Mouse (Mus musculus) liver, postnatal 0 days (tissue): Measurements from ENCODE around the gene Dlx1.

Experiments used
- CTCF ChIP-seq: sonication (generic); IDR thresholded peaks from 2 replicates; pipeline ENCODE4 v1.5.1; 2016; ENCODE audit warnings: antibody characterized with exemption, low read depth
- EP300 ChIP-seq: IDR thresholded peaks from 2 replicates; pipeline ENCODE4 v1.6.1; 2016; ENCODE audit warnings: antibody characterized with exemption, low read depth, mild to moderate bottlenecking

DNA sequence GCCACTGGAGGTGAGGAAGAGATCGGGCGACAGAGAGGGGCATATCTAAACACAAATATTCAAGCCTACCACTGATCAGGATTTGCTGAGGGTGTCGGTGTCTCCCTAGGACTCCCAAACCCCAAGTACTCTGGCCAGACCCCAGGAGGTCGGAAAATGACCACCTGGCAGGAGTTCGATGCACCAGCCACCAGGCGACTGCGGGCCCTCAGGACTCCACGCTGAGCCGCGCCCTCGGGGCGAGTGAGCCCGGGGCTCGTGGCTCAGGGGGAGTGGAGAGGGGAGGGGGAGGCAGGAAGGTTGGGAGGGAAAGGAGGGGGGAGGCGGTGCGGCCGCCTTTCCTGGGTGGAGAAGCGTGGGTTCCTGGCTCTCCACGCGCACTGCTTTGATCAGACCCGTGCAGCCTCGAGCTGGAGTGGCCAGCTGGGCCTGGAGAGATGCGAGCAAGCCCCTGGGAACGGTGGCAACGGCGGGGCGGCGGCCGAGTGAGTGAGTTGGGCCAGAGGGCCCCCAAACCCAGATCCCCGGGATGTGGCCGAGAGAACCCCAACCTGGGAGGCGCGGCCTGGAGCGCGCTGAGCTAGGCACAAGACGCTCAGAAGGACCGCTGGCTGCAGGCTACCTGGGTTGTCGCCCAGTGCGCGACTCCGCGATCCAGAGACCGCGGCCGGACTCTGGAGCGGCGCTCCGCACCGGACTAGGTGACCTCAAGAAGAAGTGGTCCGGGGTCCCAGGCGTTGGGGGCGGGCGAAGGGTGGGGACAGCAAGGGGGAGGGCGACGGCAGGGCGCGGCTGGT lies 999 bp downstream of the Dlx1 start:
- no peak for TF ChIP-seq CTCF
- no peak for TF ChIP-seq EP300
